15 mouse cellular contexts compared by ENCODE assay signal in genomic region chr3:97213871-97214270, GRCm38 (mm10). TPM values are rescaled to one million over a fixed set of nuclear protein-coding genes. Genes with fewer than 3 reads are reported as not detected.
DNase-seq lines count a peak whose midpoint lies in the region; ATAC-seq and TF ChIP-seq lines count a peak whose summit lies in the region.
"Had no signal": no experiment of that assay in that cellular context is flagged by ENCODE, and none has a peak within 500 bp of the region (broad histone marks: within the 10 kb centered on the region; RNA-seq: fewer than 3 reads in every experiment).

No protein-coding gene starts in this region.

- H3K27ac ChIP-seq in heart, embryonic 12.5 days (ENCODE audit: poor library complexity, severe bottlenecking), result 0 out of 2 replicates have a peak overlapping the region, but pooled peaks have one; percentile 15
- no peak overlapping the region for H3K27ac ChIP-seq in intestine, postnatal 0 days (ENCODE audit: low read depth, low read length)
- H3K27ac ChIP-seq: embryonic facial prominence, embryonic 12.5 days; forebrain, embryonic 12.5 days; heart, adult 2 months; hindbrain, embryonic 15.5 days had no signal

- no peak overlapping the region for H3K4me3 ChIP-seq in heart, embryonic 12.5 days
- H3K4me3 ChIP-seq in intestine, postnatal 0 days (ENCODE audit: low read depth, low read length), result no peak overlapping the region
- H3K4me3 ChIP-seq: embryonic facial prominence, embryonic 12.5 days; forebrain, embryonic 12.5 days; heart, adult 2 months; hindbrain, embryonic 15.5 days had no signal

- no peaks in the 10 kb centered on the region for H3K27me3 ChIP-seq in heart, embryonic 12.5 days (replicated peaks)
- H3K27me3 ChIP-seq in intestine, postnatal 0 days (replicated peaks; ENCODE audit: control insufficient read depth, insufficient read depth, low read length), result no peaks in the 10 kb centered on the region
- H3K27me3 ChIP-seq: embryonic facial prominence, embryonic 12.5 days; forebrain, embryonic 12.5 days; hindbrain, embryonic 15.5 days had no signal

- TF ChIP-seq CTCF in intestine, postnatal 0 days (IDR thresholded peaks at IDR 0.05; ENCODE audit: low read depth), result no peak

- peaks cover 20% of the 10 kb centered on the region for H3K4me1 ChIP-seq in heart, embryonic 12.5 days (replicated peaks)
- H3K4me1 ChIP-seq in intestine, postnatal 0 days (replicated peaks; ENCODE audit: control insufficient read depth, insufficient read depth, low read length), result no peaks in the 10 kb centered on the region; the same call in 1 of the 2 replicates
- H3K4me1 ChIP-seq: embryonic facial prominence, embryonic 12.5 days; forebrain, embryonic 12.5 days; hindbrain, embryonic 15.5 days had no signal

- H3K4me2 ChIP-seq in heart, embryonic 12.5 days, result no peak overlapping the region
- H3K4me2 ChIP-seq in intestine, postnatal 0 days (replicated peaks; ENCODE audit: low read depth), result no peak overlapping the region
- H3K4me2 ChIP-seq: embryonic facial prominence, embryonic 12.5 days; forebrain, embryonic 12.5 days; heart, embryonic 11.5 days; hindbrain, embryonic 15.5 days had no signal

- H3K9ac ChIP-seq in heart, embryonic 12.5 days, result no peak overlapping the region
- H3K9ac ChIP-seq in intestine, postnatal 0 days (ENCODE audit: low read depth, low read length), result no peak overlapping the region
- H3K9ac ChIP-seq: embryonic facial prominence, embryonic 12.5 days; forebrain, embryonic 12.5 days; hindbrain, embryonic 15.5 days had no signal

- no peak for DNase-seq in heart, postnatal 14 days
- peak; percentile 54 for DNase-seq in NIH3T3 (ENCODE audit: low read depth)
- DNase-seq in layer of hippocampus, postnatal 36 days, result no peak
- no peak for DNase-seq in adipocyte (ENCODE audit: low spot score)
- DNase-seq: cerebellum, adult 18-20 months; kidney, adult 18-20 months had no signal

- no peak for ATAC-seq in heart, embryonic 12.5 days (ENCODE audit: insufficient number of reproducible peaks, low FRiP score)
- peak; percentile 49 for ATAC-seq in inflammation-experienced regulatory T-cells, adult 6 months
- no peak for ATAC-seq in intestine, postnatal 0 days

- no peaks in the 10 kb centered on the region for H3K9me3 ChIP-seq in heart, embryonic 12.5 days (replicated peaks)
- no peaks in the 10 kb centered on the region for H3K9me3 ChIP-seq in intestine, postnatal 0 days (ENCODE audit: control insufficient read depth)
- H3K9me3 ChIP-seq: embryonic facial prominence, embryonic 12.5 days; forebrain, embryonic 12.5 days; G1E; hindbrain, embryonic 15.5 days had no signal

- H3K36me3 ChIP-seq in heart, embryonic 12.5 days, result peaks cover 86% of the 10 kb centered on the region
- H3K36me3 ChIP-seq in intestine, postnatal 0 days (ENCODE audit: control insufficient read depth, insufficient read depth), result peaks cover 72% of the 10 kb centered on the region

- intact Hi-C loops in heart, postnatal 14 days (cut with DNase I), result no loop called here

- 79% methylated on average over 10 of the region's 10 CpGs for WGBS in heart, embryonic 12.5 days
- 87% methylated on average over 10 of the region's 10 CpGs for WGBS in intestine, postnatal 0 days

RNA-seq across cellular contexts. Expression of gene Acp6, which starts 55.3 kb away (rescaled TPM):
- 60.5 and 61.7 TPM in 2 replicates for polyA plus RNA-seq in heart, embryonic 12.5 days (2016; fragmentation: Nextera tagmentation; extraction: Ambion mirVana)
- total RNA-seq in heart, postnatal 14 days (2021), result 10 to 100 TPM; 28.9 to 29.9 TPM
- polyA plus RNA-seq in inflammation-experienced regulatory T-cells, adult 6 months (2017; shearing (Covaris generic)), result 10 to 100 TPM; 21.5 to 49.1 (median 47.1) TPM
- 10 to 100 TPM; 31.8 to 36.3 TPM for total RNA-seq in layer of hippocampus, postnatal 36 days (2021)
- polyA plus RNA-seq in intestine, postnatal 0 days (2015; fragmentation: Nextera tagmentation; extraction: Ambion mirVana), result 33.1 and 37.5 TPM in 2 replicates
